Mouse (Mus musculus) lung, adult 2 months (tissue): ENCODE results near the gene Sart1. TPM values are rescaled to one million over a fixed set of nuclear protein-coding genes. Genes with fewer than 3 reads are reported as not detected.

ENCODE experiments used
- DNase-seq: peaks from one replicate; pipeline ENCODE4 v3.0.0; 2022
- H3K4me1 ChIP-seq: fragments of 200-500 bp; 2 replicates; pipeline ENCODE4 v1.6.1; 2011; ENCODE audit warnings: low read length; ENCODE audit not compliant: control insufficient read depth, insufficient read depth
- H3K4me3 ChIP-seq: fragments of 200-500 bp; replicated peaks from 2 replicates; pipeline ENCODE3; 2011; ENCODE audit warnings: low read depth, mild to moderate bottlenecking, control low read depth, low read length; ENCODE audit errors: extremely low read depth
- CTCF ChIP-seq: fragments of 200-500 bp; IDR thresholded peaks from 2 replicates; pipeline ENCODE4 v1.5.1; 2011; ENCODE audit warnings: mild to moderate bottlenecking, low read length, control low read depth; ENCODE audit not compliant: insufficient read depth
- POLR2A ChIP-seq: fragments of 200-500 bp; IDR thresholded peaks from 2 replicates; pipeline ENCODE4 v1.6.1; 2011; ENCODE audit warnings: low read depth, mild to moderate bottlenecking, control low read depth, low read length, borderline replicate concordance; ENCODE audit errors: extremely low read depth
- WGBS: fragments of 180-500 bp; shearing (Covaris S2); methylation state at CpG from one replicate; pipeline ENCODE4 v1.1.7; 2018; 5-methylcytosine and 5-hydroxymethylcytosine counted together
- polyA plus RNA-seq: library from polyadenylated mRNA; depleted of rRNA; stranded (reverse); fragments of >200 nt; gene quantifications from 2 replicates; pipeline ENCODE4 v1.2.3, GENCODE M21; 2012

Sart1 gene
- polyA plus RNA-seq, 1 experiment = 35.7 TPM

DNA sequence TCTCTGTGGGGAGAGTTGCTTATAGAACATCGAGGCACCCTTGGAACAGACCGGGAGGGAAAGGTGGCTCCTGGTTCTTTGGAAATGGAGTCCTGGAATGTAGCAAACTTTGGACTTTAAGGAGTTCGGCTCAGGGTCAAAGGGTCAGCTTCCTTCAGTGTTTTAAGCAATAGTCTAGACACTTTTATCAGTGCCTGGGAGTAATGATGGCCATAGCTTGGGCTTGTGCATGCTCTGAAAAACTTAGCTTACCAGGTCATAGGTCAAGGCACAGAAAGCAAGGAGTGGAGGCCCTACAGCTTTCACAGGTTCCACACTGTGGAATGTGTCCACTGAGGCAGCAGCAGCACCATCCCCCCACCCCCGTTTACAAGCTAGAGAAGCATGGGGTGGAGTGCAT, 13.8 kb downstream of the Sart1 start:
- no peaks in the 10 kb centered on the region for H3K4me1 ChIP-seq
- TF ChIP-seq POLR2A (no peak), CTCF (no peak)
- 63% methylated on average over 4 of the region's 4 CpGs for WGBS
- DNase-seq = no peak
- no peak overlapping the region for H3K4me3 ChIP-seq

DNA sequence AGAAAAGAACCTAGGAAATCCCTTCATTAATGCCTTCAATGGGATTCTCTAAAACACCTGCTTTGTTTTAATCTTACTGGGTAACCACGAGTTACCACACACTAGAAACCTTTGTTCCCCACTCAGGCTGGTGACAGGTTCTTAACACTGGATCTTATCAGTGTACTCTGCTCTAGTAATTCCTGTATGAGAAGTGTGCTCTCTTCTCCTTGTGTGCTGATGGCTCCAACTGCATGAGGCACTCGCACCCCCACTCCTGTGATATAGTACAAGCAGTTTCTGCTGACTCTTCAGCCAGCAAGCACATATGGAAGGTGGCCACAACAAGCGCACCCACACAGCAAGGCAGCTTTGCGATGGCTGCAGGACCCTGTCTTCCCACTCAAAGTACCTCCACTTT, 14.3 kb downstream of the Sart1 start:
- DNase-seq = no peak
- H3K4me3 ChIP-seq = no peak overlapping the region
- no peak for TF ChIP-seq POLR2A
- TF ChIP-seq CTCF = no peak
- WGBS = 73% methylated on average over 4 of the region's 4 CpGs
- no peaks in the 10 kb centered on the region for H3K4me1 ChIP-seq

GRCm38 (mm10) chr19:5372724-5373123, 15.8 kb downstream of the Sart1 start:
- Histone ChIP-seq H3K4me3 (no peak overlapping the region), H3K4me1 (peaks cover 4% of the 10 kb centered on the region; the same call in 1 of the 2 replicates)
- 93% methylated on average over 7 of the region's 7 CpGs for WGBS
- DNase-seq = no peak
- TF ChIP-seq POLR2A (no peak), CTCF (no peak)

GRCm38 (mm10) chr19:5370932-5371331, 17.6 kb downstream of the Sart1 start:
- H3K4me3 ChIP-seq = no peak overlapping the region
- WGBS = 78% methylated on average over 3 of the region's 3 CpGs
- H3K4me1 ChIP-seq = peaks cover 6% of the 10 kb centered on the region; the same call in 1 of the 2 replicates
- no peak for DNase-seq
- TF ChIP-seq CTCF = no peak
- TF ChIP-seq POLR2A = no peak

GRCm38 (mm10) chr19:5367455-5367854, 21.0 kb downstream of the Sart1 start:
- no peak for TF ChIP-seq CTCF
- TF ChIP-seq POLR2A = no peak
- 8% methylated on average over 11 of the region's 11 CpGs for whole genome bisulfite sequencing
- Histone ChIP-seq H3K4me1 (peaks cover 10% of the 10 kb centered on the region; the same call in 1 of the 2 replicates), H3K4me3 (peak overlapping the region; percentile 88)
- no peak for DNase-seq

DNA sequence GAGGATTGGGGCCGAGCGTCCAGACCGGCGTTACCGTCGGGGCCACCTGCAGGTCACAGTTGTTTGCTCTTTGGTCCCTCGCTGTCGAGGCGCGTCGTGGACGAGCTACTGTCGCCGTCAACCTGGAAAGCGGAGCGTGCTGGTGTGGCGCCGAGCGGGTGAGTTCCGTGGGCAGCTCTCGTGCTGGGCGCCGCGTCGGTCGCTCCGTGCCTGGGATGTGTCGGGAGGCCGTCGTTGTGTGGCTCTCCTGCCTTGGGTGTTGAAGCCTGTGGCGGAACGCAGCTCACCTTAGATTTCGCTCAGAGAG, 21.5 kb downstream of the Sart1 start, which contains the start of gene Banf1:
Gene Banf1 (minus strand): TSS at position 116 of the 307 bp plus-strand sequence.
- Histone ChIP-seq H3K4me1 (peaks cover 10% of the 10 kb centered on the region; the same call in 1 of the 2 replicates), H3K4me3 (peak within 1 kb of the TSS; percentile 88)
- TF ChIP-seq CTCF = no peak
- TF ChIP-seq POLR2A = no peak
- no peak for DNase-seq
- under 1% methylated on average over 33 of the region's 33 CpGs for WGBS

- under 1% methylated on average over 75 of the region's 92 CpGs for WGBS
- DNase-seq = peak; percentile 96
- Histone ChIP-seq H3K4me3 (peak within 1 kb of the TSS; percentile 88), H3K4me1 (peaks cover 10% of the 10 kb centered on the region; the same call in 1 of the 2 replicates)
- TF ChIP-seq CTCF (no peak), POLR2A (peak; percentile 53; the same call in 1 of the 2 replicates)
Measured at GRCm38 (mm10) chr19:5366175-5367052, 22.1 kb downstream of the Sart1 start, which contains the start of gene Eif1ad. Eif1ad (plus strand) TSS chr19:5366741.

DNA sequence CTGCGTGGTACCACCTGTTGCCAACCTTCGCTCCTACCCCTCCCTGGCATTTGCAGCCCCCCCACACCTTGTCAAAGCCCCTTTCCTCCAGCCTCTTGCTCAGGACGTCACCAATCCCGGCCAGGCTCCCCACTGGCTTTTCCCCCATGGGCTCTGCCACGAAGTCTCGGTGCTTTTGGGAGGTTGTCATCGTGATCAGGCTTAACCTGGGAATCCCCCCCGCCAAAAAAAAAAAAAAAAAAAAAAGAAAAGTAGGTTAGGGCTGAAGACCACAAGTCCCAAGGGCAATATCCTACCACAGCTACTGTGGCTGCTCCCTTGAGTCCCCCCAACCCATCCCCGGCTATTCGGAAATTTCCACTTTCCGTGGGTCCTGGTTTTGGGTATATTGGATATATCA, 22.8 kb downstream of the Sart1 start:
- Histone ChIP-seq H3K4me3 (peak overlapping the region; percentile 54), H3K4me1 (peaks cover 10% of the 10 kb centered on the region; the same call in 1 of the 2 replicates)
- no peak for DNase-seq
- WGBS = 15% methylated on average over 11 of the region's 11 CpGs
- TF ChIP-seq POLR2A (no peak), CTCF (no peak)

DNA sequence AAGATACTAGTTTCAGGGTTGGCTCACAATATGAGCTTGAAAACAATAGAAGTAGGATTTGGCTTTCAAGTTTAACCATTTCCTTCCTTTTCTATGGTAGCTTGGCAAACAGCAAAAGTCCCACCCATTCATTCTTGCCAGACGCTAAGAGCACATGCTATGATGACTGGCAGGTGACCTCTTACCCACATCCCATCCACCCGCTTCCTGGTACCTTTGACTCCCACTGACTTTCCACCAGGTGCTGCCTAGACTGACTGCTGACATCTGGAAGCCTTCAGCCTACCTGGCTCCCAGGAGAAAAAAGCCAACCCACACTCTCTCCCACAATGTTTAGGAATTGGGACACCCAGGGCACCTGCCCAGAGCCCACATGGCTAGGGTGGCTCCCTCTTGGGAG, 24.4 kb downstream of the Sart1 start:
- no peak for DNase-seq
- Histone ChIP-seq H3K4me1 (peaks cover 10% of the 10 kb centered on the region; the same call in 1 of the 2 replicates), H3K4me3 (no peak overlapping the region)
- no peak for TF ChIP-seq POLR2A
- TF ChIP-seq CTCF = no peak
- WGBS = 44% methylated on average over 2 of the region's 2 CpGs

DNA sequence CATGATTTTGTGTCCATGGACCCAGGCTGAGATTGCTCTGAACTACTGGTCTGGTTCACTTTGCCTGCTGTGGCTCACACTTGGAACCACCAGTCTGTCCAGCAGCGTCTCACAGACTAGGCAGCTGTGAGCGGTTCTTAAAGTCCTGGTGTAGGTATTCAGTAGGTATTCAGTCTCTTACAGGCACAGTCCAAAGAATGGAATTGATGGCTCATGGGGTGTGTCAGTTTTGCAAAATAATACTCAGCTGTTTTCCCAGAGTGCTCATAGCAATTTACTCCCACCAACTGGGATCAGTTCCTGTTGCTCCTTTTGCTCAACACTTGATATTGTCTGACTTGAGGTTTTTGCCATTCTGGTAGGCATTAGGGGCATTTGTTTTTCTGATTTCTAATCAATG, 26.3 kb downstream of the Sart1 start:
- Histone ChIP-seq H3K4me1 (peaks cover 4% of the 10 kb centered on the region; the same call in 1 of the 2 replicates), H3K4me3 (no peak overlapping the region)
- 86% methylated on average over 2 of the region's 2 CpGs for WGBS
- no peak for DNase-seq
- TF ChIP-seq CTCF = no peak
- no peak for TF ChIP-seq POLR2A
